Mouse (Mus musculus) forebrain, postnatal 0 days (tissue): ENCODE data around the gene Cebpa. TPM values are rescaled to one million over a fixed set of nuclear protein-coding genes. Genes with fewer than 3 reads are reported as not detected.

Source experiments
- ATAC-seq: fragments of 200-750 bp; cut with Nextera tagmentation; 2 replicates; pipeline ENCODE4 v1.8.0; 2017; ENCODE audit warnings: mild to moderate bottlenecking, moderate library complexity
- DNase-seq: peaks from one replicate; pipeline ENCODE4 v3.0.0-alpha.2; 2015
- H3K27ac ChIP-seq: fragments of 300-500 bp; sonication (generic); 2 replicates; pipeline ENCODE4 v1.5.1; 2014; ENCODE audit warnings: low read depth, mild to moderate bottlenecking, antibody characterized with exemption, low read length, moderate library complexity, mixed read lengths
- H3K27me3 ChIP-seq: fragments of 300-500 bp; sonication (generic); 2 replicates; pipeline ENCODE4 v1.6.1; 2014; ENCODE audit warnings: mild to moderate bottlenecking, low read length, mixed read lengths; ENCODE audit not compliant: insufficient read depth
- H3K36me3 ChIP-seq: fragments of 300-500 bp; sonication (generic); 2 replicates; pipeline ENCODE4 v1.6.1; 2014; ENCODE audit warnings: mild to moderate bottlenecking, moderate library complexity; ENCODE audit not compliant: insufficient read depth
- H3K4me1 ChIP-seq: fragments of 300-500 bp; sonication (generic); 2 replicates; pipeline ENCODE4 v1.6.1; 2014; ENCODE audit warnings: antibody characterized with exemption; ENCODE audit not compliant: insufficient read depth
- H3K4me2 ChIP-seq: fragments of 300-500 bp; sonication (generic); 2 replicates; pipeline ENCODE4 v1.6.1; 2014; ENCODE audit warnings: low read depth, mild to moderate bottlenecking, moderate library complexity
- H3K4me3 ChIP-seq: fragments of 300-500 bp; sonication (generic); 2 replicates; pipeline ENCODE4 v1.5.1; 2014; ENCODE audit warnings: low read depth, low read length, mixed read lengths
- H3K9ac ChIP-seq: fragments of 300-500 bp; sonication (generic); 2 replicates; pipeline ENCODE4 v1.6.1; 2014; ENCODE audit warnings: mild to moderate bottlenecking
- H3K9me3 ChIP-seq: fragments of 300-500 bp; sonication (generic); 2 replicates; pipeline ENCODE4 v1.6.1; 2016; ENCODE audit warnings: low read length
- CTCF ChIP-seq: sonication (generic); IDR thresholded peaks from 2 replicates; pipeline ENCODE4 v1.5.1; 2016; ENCODE audit warnings: antibody characterized with exemption, control low read depth, low read depth
- WGBS: fragments of 180-500 bp; shearing (Covaris S2); extraction: QIAGEN DNeasy Blood & Tissue Kit; methylation state at CpG from one replicate; pipeline ENCODE4 v1.1.7; 2014; 5-methylcytosine and 5-hydroxymethylcytosine counted together
- polyA plus RNA-seq: library from polyadenylated mRNA; unstranded; fragments of >200 nt; fragmentation: Nextera tagmentation; extraction: Ambion mirVana; gene quantifications from 2 replicates; pipeline ENCODE4 v1.2.1, GENCODE M21; 2015
- total RNA-seq: library from RNA; depleted of rRNA; stranded (reverse); fragments of >200 nt; gene quantifications from 2 replicates; pipeline ENCODE4 v1.2.3, GENCODE M21; 2014

Gene Cebpa
- total and polyA plus RNA-seq, 2 experiments from 2014 or later, result 0.93 to 5.0 TPM

- no peak overlapping the region for H3K27ac ChIP-seq
- WGBS, result 97% methylated on average over 9 of the region's 9 CpGs
- H3K4me3 ChIP-seq, result no peak overlapping the region
- no peaks in the 10 kb centered on the region for H3K4me1 ChIP-seq
- H3K9me3 ChIP-seq, result no peaks in the 10 kb centered on the region
- H3K9ac ChIP-seq, result no peak overlapping the region
- no peak overlapping the region for H3K4me2 ChIP-seq
- H3K36me3 ChIP-seq, result no peaks in the 10 kb centered on the region
- H3K27me3 ChIP-seq, result no peaks in the 10 kb centered on the region
- ATAC-seq (no peak), DNase-seq (no peak)
- TF ChIP-seq CTCF, result no peak
Measured at GRCm38 (mm10) chr7:35131601-35132000, 12.5 kb downstream of the Cebpa start.

- Histone ChIP-seq H3K27me3 (no peaks in the 10 kb centered on the region), H3K4me2 (no peak overlapping the region), H3K9ac (no peak overlapping the region), H3K36me3 (no peaks in the 10 kb centered on the region), H3K9me3 (no peaks in the 10 kb centered on the region), H3K4me3 (no peak overlapping the region), H3K4me1 (no peaks in the 10 kb centered on the region), H3K27ac (no peak overlapping the region)
- no peak for TF ChIP-seq CTCF
- 29% methylated on average over 5 of the region's 5 CpGs for WGBS
- DNase-seq (no peak), ATAC-seq (no peak)
Measured at GRCm38 (mm10) chr7:35134621-35135020, 15.5 kb downstream of the Cebpa start.

DNA sequence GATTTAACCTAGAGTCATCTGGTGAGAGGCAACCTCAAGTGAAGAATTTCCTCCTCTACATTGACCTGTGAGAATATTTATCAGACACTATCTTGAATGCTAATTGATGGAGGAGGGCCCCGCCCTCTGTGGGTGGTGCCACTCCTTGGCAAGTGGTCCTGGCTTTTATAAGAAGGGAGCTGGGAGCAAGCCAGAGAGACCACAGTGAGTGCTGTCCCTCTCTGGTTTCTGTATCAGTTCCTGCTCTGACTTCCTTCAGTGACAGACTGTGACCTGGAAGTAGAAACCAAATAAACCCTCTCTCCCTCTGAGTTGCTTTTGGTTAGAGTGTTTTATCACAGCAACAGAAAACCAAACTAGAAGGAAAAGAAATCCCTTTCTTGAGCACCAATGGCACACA, 18.4 kb downstream of the Cebpa start:
- Histone ChIP-seq H3K4me3 (no peak overlapping the region), H3K9me3 (no peaks in the 10 kb centered on the region), H3K27me3 (no peaks in the 10 kb centered on the region), H3K9ac (no peak overlapping the region), H3K4me2 (no peak overlapping the region), H3K4me1 (no peaks in the 10 kb centered on the region), H3K36me3 (no peaks in the 10 kb centered on the region), H3K27ac (no peak overlapping the region)
- DNase-seq (no peak), ATAC-seq (no peak)
- TF ChIP-seq CTCF, result no peak
- 91% methylated on average over 1 of the region's 1 CpGs for WGBS

DNA sequence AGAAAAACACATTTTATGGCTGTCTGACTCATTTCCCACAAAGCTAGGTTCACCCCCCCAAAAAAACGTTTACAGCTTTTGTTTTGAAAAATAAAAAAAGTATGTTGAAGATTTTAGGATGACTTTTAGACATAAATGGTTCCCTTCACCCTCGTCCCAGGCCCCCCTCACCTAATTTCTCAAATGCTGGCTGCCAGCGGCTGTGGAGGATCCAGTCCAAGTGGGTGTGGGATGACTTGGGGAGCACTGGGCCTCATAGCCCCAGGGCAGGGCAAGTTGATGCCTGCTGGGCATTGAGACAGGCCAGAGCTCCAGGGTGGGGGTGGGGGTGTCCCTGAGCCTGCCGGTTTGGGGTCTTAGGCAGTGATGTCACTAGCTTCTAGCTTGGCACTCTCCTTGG, 19.4 kb downstream of the Cebpa start:
- H3K27ac ChIP-seq, result no peak overlapping the region
- ATAC-seq (no peak), DNase-seq (no peak)
- H3K9me3 ChIP-seq, result no peaks in the 10 kb centered on the region
- H3K9ac ChIP-seq, result no peak overlapping the region
- H3K27me3 ChIP-seq, result no peaks in the 10 kb centered on the region
- TF ChIP-seq CTCF, result no peak
- no peaks in the 10 kb centered on the region for H3K36me3 ChIP-seq
- H3K4me2 ChIP-seq, result no peak overlapping the region
- no peaks in the 10 kb centered on the region for H3K4me1 ChIP-seq
- H3K4me3 ChIP-seq, result no peak overlapping the region
- 65% methylated on average over 4 of the region's 4 CpGs for WGBS

- Histone ChIP-seq H3K9me3 (no peaks in the 10 kb centered on the region), H3K27ac (no peak overlapping the region), H3K27me3 (no peaks in the 10 kb centered on the region), H3K9ac (no peak overlapping the region), H3K4me3 (no peak overlapping the region), H3K4me2 (no peak overlapping the region), H3K4me1 (no peaks in the 10 kb centered on the region), H3K36me3 (no peaks in the 10 kb centered on the region)
- ATAC-seq (no peak), DNase-seq (no peak)
- TF ChIP-seq CTCF, result no peak
- 85% methylated on average over 5 of the region's 5 CpGs for WGBS
Measured at GRCm38 (mm10) chr7:35139880-35140279, 20.8 kb downstream of the Cebpa start.

GRCm38 (mm10) chr7:35141519-35141918, 22.4 kb downstream of the Cebpa start:
- no peak for DNase-seq
- H3K4me1 ChIP-seq, result no peaks in the 10 kb centered on the region
- no peaks in the 10 kb centered on the region for H3K27me3 ChIP-seq
- WGBS, result 41% methylated on average over 5 of the region's 5 CpGs
- no peak for TF ChIP-seq CTCF
- H3K9me3 ChIP-seq, result no peaks in the 10 kb centered on the region
- H3K9ac ChIP-seq, result no peak overlapping the region
- H3K4me2 ChIP-seq, result no peak overlapping the region
- H3K4me3 ChIP-seq, result no peak overlapping the region
- H3K27ac ChIP-seq, result no peak overlapping the region
- H3K36me3 ChIP-seq, result no peaks in the 10 kb centered on the region
- ATAC-seq, result no peak

DNA sequence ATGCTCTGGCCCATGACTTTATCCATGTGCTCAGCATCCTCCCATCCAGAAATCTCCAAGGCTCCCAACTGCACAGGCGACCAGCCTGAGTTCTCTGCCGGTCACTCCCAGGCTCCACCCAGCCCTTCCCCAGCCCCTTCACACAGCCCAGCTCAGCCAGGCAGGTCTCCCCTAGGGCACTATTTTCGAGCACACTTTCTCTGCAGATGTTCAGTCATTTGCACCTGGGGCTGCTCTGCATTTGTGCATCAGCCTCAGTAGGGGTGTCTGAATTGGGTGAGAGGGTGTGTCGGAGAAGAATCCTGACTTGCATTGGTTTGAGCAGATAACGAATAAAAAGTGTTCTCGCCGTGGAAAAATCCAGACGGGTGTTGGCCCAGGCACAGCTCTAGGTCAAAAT, 23.4 kb downstream of the Cebpa start:
- no peak overlapping the region for H3K4me2 ChIP-seq
- DNase-seq, result no peak
- no peaks in the 10 kb centered on the region for H3K4me1 ChIP-seq
- H3K27ac ChIP-seq, result no peak overlapping the region
- no peak overlapping the region for H3K9ac ChIP-seq
- H3K27me3 ChIP-seq, result no peaks in the 10 kb centered on the region
- no peak overlapping the region for H3K4me3 ChIP-seq
- TF ChIP-seq CTCF, result no peak
- ATAC-seq, result no peak
- H3K36me3 ChIP-seq, result no peaks in the 10 kb centered on the region
- no peaks in the 10 kb centered on the region for H3K9me3 ChIP-seq
- 78% methylated on average over 8 of the region's 8 CpGs for WGBS
